Mouse (Mus musculus) ES-E14 (cell line): ENCODE measurements around the gene Prpf18.

Source experiments
- CHD2 ChIP-seq: IDR thresholded peaks from 2 replicates; pipeline ENCODE4 v1.6.1; 2014; ENCODE audit warnings: mild to moderate bottlenecking, low read depth, low read length, inconsistent platforms
- MAFK ChIP-seq: IDR thresholded peaks from 2 replicates; pipeline ENCODE4 v1.6.1; 2014; ENCODE audit warnings: mild to moderate bottlenecking, low read depth, low read length, inconsistent platforms; ENCODE audit not compliant: insufficient read depth
- ZC3H11A ChIP-seq: IDR thresholded peaks from 2 replicates; pipeline ENCODE4 v1.6.1; 2012; ENCODE audit warnings: low read depth, mild to moderate bottlenecking, inconsistent platforms, low read length, borderline replicate concordance
- ZNF384 ChIP-seq: IDR thresholded peaks from 2 replicates; pipeline ENCODE4 v1.6.1; 2012; ENCODE audit warnings: low read depth, low read length, inconsistent platforms

- no peak for TF ChIP-seq MAFK
- TF ChIP-seq CHD2, result no peak
- TF ChIP-seq ZC3H11A, result no peak
- TF ChIP-seq ZNF384, result no peak
Observed at GRCm38 (mm10) chr2:4575975-4576374, 75.9 kb downstream of the Prpf18 start.
